Mouse (Mus musculus) heart, adult 11 months (tissue): ENCODE measurements around the gene Slc26a9.
"Not testable (repeated sequence)": the region's sequence is repeated elsewhere in the genome, so short reads cannot be mapped to it uniquely, and the experiment has no call there.

ENCODE experiments used
- DNase-seq: peaks from one replicate; pipeline ENCODE4 v3.0.0; 2022

Slc26a9 gene

DNA sequence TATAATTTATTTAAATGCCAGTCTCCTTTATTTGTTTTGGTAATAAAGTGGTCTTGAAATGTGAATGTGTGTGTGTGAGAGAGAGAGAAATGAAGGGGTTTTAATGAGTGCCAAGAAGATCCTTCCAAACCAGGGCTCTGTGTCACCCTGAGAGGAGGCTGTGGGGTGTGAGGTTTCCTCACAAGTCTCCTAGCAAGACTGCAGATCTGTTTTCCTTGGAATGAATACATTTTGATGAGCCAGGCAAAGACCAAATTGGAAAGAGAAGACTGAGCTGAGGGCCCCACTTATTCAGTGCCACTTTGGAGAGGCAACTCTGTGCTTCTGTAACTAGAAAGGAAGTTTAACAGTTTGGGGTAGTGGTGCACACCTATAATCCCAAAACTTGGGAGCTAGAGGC lies 27.6 kb downstream of the Slc26a9 start:
- DNase-seq = peak; percentile 67

DNA sequence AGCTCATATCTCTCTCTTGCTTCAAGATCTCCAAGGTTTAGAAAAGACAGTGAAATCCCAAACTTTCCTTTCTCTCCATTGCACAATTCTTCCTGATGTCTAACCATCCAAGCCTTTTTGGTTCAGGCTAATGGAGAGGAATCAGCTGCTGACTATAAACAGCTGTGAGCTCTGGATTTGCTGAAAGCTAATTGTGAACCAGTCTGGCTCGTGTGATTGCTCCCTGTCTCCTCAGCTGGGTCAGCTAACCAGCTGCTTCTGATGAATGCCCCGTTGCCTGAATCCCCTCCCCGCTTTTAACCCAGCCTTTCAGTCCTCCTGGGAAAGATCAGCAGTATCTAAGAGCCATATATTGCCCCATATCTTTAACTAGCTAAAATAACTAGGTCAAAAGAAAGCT lies 50.8 kb downstream of the Slc26a9 start:
- peak; percentile 90 for DNase-seq

DNA sequence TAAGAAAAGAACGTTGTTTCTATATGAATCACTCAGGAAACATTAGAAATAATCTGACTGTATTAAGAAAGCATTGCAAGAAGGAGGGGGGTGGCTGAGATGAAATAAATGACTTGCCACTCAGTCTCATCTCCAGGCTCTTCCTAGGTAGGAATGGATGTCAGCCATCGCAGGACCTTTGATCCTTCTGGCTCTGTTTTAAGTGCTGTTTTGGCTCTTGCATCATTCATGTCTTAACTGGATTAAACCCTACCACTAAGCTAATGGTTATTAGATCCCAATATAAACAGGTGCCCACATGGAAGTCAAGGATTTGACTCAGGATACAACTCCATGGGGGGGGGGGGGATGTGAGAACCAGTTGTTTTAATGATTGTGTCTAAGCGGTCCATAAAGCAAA lies 51.3 kb downstream of the Slc26a9 start:
- DNase-seq = no peak

DNA sequence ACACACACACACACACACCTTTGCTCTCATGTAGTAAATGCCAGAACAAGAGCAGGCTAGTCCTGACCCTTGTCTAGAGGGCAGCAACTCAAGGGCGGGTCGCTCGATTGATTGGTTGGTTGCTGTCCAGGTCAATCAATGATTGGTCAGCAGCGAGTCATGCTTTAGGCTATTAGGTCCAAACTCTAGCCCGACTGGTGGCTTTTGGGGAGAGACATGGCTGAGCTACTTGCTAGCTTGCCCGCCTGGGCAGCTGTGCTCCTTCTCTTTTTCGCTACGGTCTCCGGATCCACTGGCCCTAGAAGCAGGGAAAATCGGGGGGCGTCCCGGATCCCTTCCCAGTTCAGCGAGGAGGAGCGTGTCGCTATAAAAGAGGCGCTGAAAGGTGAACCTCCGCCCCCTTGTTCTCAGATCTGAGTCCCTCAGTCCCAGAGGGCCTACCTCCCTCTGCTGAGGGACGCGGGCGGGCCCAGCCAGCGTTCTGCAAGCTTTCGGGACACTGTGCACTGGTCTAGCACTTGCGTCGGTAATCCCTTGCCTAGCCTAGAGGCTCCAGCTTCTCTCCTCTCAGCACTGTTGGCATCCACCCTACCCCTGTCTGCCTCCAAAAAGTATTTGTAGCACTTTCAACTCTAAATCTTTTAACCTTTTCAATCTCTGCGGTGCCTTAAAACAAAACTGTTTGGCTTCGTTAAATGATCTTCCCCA lies 53.5 kb downstream of the Slc26a9 start, which contains the start of gene Pm20d1:
Gene Pm20d1, plus strand, starts transcription at position 180 of the 708 bp plus-strand sequence.
- peak; percentile 97 for DNase-seq

DNA sequence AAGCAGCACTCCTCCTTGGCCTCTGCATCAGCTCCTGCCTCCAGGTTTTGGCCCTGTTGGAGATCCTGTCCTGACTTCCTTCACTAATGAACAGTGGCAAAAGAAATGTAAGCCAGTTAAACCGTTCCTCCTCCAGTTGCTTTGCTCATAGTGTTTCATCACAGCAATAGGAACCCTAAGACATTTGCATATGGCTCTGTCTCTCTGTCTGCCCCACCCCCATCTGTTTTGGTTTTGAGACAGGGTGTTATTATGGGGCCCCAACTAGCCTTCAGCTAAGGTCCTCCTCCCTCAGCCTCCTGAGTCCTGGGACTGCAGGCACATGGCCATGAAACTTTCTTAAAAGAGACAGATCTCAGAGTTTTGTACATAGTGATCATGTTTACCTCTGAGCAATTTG lies 56.2 kb downstream of the Slc26a9 start:
- DNase-seq = peak; percentile 66

DNA sequence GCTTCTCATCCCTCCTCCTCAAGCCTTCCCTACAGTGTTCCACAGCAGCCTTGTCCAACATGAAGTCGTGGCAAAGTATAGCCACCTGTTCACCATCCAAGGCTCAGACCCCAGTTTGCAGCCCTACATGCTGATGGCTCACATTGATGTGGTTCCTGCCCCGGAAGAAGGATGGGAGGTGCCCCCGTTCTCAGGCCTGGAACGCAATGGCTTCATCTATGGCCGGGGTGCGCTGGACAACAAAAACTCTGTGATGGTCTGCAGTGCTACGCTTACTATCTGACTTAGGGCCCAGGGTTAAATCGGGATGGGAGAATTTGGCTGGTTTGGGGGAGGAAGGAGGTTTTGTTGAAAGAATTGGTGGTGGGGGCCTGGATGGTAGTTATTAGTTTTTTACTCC lies 57.2 kb downstream of the Slc26a9 start:
- DNase-seq = peak; percentile 88

DNA sequence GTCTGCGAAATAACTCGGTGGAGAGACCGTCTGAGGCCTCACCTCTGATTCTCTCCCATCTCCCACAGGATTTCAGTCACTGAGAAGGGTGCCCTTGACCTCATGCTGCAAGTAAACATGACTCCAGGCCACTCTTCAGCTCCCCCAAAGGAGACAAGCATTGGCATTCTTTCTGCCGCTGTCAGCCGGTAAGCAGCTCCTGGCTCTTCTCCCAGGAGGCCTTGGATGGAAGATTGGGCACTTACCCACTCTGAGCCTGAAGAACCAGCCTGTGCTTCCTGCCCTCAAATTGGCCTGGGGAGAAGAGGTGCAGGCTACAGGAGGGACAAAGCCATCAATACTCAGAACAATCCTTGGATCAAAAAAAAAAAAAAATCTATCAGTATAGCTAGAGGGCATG lies 58.8 kb downstream of the Slc26a9 start:
- peak; percentile 93 for DNase-seq

DNA sequence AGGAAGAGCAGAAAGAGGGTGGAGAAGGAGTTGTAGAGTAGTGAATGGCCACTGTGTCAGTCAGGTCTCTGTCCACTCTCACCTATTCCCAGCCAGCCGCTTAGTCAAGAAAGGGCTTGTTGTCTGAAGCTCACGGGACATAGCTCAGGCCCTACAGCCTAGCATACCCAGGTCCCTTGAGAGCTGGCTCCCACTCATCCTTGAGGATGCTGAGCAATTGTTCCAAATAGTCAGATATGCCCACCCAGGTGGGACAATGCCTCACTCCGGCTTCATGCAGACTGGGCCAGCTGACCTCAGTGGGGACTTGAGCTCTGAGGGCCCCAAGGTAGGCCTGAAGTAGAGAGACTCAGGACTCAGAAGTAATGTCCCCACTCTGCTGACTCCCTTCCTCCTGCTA lies 60.3 kb downstream of the Slc26a9 start:
- DNase-seq = peak; percentile 69

DNA sequence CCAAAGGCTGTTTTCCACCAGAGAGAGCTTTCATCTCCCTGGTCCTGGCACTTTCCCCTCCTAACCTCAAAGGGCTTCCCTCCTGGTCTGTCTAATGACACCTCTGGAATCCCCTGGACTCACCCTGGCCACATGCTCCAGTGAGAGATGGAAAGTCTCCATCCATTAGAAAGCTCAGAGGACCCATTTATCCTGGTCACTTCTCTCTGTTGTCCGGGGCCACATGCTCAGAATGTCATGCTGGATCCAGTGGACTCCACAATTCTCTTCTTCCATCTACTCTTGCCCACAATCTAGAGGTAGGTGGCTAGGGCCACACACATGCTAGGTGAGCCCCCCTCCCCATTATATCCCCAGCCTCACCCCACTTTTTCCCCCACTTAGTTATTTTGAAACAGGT lies 65.2 kb downstream of the Slc26a9 start:
- peak; percentile 75 for DNase-seq

DNA sequence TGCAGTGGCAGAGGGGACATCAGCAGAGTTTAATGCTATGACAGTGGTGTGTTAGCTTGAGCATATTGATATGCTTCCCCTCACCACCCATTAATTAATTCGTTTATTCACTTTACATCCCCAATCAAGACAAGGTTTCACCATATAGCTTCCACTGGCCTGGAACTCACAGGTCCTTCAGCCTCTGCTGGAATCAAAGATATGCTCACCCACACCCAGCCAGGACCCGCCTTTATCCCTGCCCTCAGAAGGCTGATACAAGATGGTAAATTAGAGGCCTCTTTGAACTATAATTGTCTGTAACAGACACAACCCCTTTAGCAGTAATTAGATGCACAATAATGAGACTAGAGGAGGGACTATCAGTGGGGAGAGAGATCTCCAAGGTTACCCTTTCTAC lies 65.8 kb downstream of the Slc26a9 start:
- peak; percentile 61 for DNase-seq

DNA sequence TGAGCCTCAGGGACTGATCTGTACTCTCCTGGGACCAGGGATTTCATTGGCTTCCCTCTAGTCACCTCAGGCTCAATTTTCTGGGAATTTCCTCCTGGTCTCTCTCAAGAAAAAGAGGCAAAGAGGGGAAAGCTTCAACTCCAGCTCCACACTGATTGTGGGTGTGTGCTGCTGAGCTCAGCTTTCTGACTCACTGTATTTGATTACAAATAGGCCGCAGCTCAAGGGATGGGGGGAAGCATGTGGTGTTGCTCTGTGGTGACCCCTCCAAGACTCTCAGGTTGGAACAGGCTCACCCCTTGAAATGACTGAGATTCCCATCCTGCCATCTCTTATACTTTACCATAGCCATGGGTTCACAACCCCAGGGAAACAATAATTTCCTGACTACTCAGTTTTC lies 67.6 kb downstream of the Slc26a9 start:
- peak; percentile 75 for DNase-seq

DNA sequence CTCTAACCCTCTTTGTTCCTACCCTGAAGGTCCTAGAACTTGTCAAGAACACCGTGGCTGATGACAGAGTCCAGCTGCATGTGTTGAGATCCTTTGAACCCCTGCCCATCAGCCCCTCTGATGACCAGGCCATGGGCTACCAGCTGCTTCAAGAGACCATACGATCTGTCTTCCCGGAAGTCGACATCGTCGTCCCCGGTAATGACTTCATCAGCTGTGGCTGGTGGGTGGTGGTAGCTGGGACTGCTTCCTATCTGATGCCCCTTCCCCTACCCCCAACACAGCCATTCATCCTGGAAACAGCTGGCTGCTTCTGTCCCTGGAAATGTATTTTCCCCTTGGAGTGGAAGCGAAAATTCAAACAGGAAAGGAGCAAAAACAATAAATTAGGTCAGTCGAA lies 68.2 kb downstream of the Slc26a9 start:
- peak; percentile 63 for DNase-seq

DNA sequence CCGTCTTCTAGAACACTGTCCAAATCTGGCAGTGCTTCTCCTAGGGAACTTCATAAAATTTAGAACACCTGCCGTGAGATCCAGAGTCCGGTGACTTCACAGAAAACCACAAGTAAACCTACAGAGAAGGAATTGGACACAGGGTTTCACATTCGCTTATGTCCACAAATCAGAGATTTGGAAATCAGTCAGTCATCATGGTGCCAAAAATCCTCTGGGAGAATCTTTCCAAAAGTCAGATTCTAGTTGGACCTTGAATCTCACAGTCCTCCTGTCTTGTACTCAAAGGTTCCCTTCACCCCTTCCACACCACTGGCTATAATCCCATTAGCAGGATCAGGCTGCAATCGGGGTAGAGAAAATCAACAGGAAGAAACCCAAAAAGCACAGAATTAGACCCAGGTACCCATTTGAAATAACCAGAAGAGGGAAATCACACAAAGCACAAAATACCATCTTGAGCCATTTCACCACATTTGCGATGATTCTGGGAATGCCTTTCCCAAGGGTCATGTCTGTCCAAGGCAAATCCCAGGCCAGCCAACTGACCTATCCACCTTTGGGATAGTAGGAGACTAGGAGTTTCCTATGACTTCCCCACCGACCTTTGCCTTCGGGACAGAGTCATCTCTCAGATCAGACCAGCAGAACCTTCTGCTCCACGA lies 68.9 kb downstream of the Slc26a9 start:
- peak; percentile 73 for DNase-seq

DNA sequence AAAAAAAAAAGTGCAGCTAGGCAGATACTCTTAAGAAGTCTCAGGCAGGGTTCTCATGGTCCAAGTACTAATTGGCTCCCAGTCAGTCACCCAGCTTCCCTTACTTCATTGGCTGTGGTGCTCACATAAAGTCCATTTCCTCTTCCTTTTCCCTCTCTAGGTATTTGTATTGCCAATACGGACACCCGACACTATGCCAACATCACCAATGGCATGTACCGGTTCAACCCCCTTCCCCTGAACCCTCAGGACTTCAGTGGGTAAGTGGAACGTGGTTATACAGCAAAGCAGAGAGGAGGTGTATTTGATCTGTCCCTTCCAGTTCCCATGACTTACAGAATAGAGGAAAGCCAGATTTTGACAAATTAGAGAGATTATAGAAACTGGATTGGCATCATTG lies 69.9 kb downstream of the Slc26a9 start:
- DNase-seq = peak; percentile 59

DNA sequence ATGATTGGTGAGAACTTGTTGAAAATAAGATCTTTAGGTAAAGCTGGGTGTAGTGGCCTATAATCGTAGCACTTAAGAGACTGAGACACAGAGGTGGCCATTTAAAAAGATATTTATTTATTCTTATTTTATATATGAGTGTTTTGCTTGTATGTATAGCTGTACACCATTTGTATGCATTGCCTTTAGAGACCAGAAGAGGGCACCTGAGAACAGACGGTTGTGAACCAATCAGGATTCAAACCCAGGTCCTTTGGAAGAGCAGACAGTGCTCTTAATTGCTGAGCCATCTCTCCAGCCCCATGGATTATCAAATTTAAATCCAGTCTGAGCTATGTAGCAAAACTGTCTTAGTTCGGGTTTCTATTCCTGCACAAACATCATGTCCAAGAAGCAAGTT lies 70.4 kb downstream of the Slc26a9 start:
- no peak for DNase-seq

DNA sequence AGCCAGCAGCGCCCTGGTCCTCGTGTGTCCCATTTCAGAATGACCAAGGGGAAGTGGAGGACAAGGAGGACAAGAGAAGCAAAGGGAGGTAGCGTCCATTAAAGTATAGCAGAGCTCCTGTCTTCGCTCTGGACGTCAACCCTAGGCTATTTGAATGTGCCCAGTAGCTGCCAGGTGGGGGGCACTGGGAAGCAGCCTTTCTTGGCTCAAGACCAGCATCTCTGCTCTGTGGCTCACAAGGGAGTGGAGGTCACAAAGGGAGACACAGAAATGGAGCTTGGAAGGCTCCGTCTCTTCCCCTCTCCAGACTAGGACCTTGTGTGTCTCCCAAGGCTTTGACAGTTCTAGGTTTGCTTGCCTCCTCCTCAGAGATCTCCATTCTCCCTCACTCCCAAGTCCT lies 73.1 kb downstream of the Slc26a9 start:
- peak; percentile 88 for DNase-seq

DNA sequence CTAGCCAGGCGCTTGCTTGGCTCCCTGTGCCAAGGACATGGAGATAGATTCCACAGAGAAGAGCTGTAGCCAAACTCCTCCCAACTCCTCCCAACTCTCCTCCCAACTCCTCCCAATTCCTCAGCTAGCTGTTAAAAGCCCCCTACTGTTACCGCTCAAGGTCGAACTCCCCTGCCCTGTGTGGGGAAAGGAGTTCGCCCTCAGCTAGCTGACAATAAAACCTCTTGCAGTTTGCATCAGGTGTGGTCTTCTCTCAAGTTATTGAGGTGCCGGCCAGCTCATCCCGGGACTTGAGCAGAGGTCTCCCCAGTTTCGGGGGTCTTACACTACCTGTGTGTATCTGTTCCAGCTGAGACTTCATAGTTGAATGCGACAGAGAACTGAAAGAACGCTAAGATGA lies 76.5 kb downstream of the Slc26a9 start:
- DNase-seq = not testable (repeated sequence)

DNA sequence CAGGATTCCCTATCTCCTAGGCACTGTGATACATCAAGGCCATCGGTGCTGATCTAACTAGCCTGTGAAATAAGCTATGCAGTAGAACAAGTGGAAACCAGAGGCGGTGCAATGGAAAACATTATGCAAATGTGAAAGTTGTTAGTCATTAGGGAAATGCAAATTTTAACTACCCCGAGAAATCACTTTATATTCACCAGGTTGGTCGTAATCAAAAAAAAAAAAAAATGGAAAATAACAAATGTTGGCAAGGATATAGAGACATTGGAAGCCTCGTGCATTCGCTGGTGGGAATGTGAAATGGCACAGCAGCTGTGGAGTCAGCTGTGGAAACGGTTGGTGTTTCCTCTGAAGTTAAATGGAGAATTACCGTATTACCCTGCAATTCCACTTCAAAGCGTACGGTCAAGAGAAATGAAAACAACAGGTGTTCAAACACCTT lies 77.1 kb downstream of the Slc26a9 start:
- no peak for DNase-seq
